Mouse (Mus musculus) retina, postnatal 7 days (tissue): ENCODE measurements around the gene Ccdc34.

Experiments used
- DNase-seq: peaks from one replicate; pipeline ENCODE4 v3.0.0-alpha.2; 2012; ENCODE audit warnings: low read depth, low spot score

Ccdc34 gene

DNA sequence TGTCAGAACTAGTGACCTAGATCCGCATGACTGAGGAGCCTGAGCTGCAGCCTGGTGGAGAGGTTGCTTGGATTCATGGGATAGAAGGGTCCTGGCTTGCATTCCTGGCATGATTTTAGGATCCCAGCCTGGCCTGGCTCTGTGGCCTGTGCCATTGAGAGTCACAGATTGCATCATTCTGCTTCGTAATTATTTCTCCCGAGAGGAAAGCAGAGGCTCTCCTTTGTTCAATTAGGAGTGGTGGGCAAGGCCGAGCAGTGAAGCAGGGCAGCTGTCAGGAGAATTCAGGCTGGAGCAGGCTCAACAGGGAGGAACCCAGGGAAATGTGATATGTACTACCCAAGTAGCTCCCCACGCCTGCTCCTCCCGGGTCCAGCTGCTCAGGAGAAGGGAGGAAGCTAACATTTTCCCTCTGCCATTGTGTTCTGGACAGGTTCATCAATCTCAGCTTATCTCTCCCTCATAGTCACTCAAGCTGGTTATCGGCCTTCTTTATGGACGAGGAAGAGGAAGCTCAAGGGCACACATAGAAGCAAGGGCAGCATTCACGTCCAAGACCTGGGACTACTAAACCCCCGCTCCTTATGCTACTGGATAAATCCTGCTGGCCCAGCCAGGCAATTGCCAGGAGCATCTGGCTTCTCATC is 162.2 kb downstream of the Ccdc34 start:
- DNase-seq: no peak

GRCm38 (mm10) chr2:110180316-110180670 is 162.7 kb downstream of the Ccdc34 start:
- no peak for DNase-seq

DNA sequence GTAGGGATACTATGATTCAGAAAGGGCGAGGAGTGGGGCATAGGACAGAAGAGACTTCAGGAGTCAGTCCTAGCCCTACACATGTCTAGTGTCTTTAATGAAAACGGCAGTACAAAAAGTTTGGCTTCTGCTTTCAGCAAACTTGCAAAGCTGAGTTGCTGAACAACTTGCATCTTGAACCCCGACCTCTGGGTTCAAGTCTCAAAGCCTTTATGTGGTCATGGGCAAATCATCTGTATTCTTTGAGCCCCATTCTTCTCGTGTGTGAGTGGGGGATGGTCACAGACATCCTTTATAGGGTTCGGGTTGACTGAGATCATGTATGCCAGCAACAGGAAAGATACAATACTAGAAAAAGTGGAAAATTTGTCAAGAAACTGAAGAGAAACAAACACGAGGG is 164.0 kb downstream of the Ccdc34 start:
- DNase-seq: no peak

- no peak for DNase-seq
Observed at GRCm38 (mm10) chr2:110182248-110182647, 164.6 kb downstream of the Ccdc34 start.

DNA sequence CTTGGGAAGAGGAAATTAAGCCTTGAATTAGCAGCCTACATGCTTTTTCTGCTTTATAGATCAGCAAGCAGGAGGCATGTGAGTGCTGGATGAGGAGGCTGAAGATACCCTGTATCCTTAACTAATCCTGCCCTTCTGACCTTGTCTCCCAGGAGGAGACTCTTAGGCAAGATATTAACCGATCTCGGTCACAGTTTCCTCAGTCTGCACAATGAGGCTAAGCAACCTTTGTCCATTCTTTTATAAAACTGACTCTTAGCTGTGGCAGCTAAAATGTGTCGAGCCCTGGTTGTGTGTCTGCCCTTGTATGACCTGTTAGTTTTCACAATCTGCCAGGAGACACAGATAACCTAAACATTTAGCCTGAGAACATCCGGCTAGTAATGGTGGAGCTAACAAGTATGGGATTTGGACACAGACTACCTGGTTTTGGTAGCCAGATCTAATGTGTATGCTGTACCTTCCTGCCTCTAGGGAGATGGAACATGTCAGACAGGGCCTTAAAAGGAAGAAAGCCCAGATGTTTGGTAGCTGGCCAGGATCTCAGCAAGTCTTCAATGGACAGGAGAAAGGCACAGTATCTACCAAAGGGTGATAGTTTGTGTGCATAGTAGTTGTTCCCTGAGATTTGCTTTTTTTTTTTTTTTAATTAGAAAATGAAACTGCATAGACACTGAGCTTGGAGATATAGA is 165.3 kb downstream of the Ccdc34 start:
- DNase-seq: no peak

DNA sequence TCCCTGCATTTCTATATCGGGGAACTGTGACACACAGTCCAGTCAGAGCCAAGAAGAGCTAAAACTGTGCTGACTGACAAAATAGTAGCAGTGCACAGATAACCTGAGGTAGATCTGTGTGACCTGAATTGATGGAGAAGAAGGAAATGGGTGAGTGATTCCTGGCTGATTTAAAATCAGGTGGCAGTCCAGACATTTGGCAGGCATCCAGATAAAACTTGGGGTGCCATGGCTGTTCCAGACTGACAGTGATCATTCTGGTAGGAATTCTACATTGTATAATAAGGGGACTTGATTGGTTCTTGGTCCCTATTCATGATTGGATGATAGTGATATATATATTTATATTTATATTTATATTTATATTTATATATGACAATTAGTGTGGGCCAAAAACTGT is 166.5 kb downstream of the Ccdc34 start:
- no peak for DNase-seq

GRCm38 (mm10) chr2:110186427-110186980 is 168.9 kb downstream of the Ccdc34 start:
- no peak for DNase-seq

- no peak for DNase-seq
Observed at GRCm38 (mm10) chr2:110188696-110189397, 171.2 kb downstream of the Ccdc34 start.

DNA sequence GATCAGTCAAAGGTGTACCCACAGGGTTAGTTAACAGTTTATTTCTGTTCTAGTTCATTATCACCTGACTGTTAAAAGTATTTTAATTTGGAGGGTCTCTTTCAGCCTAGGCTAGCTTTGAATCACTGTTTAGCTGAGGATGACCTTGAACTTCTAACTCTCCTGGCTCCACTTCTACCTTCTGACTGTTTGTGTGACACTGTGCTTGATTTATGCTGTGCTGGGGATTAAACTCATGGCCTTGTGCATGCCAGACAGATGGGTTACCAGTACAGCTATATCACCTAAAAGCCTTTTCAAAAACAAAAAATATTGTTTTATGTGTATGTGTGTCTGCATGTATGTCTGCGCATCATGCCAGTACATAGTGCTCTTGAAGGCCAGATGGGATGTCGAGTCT is 172.8 kb downstream of the Ccdc34 start:
- DNase-seq: no peak

DNA sequence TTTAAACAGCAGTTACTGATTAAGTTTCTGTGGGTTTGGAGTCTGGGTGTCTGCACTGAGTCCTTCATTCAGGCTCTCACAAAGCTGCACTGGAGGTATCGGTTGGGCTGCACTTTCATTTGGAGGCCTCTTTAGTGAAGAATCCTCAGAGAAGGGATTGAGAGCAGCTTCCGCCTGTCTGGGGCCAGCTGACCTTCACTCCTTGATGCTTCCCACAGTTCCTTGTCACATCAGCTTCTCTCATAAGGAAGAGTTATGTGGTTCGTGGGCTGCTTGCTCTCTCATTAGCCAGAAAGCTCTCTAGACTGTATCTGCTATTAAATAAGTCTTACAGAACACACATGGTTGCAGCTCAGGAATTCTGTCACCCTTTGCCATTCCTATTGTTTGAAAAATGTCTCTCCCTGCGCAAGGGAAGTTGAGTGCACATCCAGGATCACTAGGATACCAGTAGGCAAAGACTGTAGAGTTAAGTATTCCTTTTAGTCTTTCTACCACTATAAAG is 173.6 kb downstream of the Ccdc34 start:
- DNase-seq: no peak

DNA sequence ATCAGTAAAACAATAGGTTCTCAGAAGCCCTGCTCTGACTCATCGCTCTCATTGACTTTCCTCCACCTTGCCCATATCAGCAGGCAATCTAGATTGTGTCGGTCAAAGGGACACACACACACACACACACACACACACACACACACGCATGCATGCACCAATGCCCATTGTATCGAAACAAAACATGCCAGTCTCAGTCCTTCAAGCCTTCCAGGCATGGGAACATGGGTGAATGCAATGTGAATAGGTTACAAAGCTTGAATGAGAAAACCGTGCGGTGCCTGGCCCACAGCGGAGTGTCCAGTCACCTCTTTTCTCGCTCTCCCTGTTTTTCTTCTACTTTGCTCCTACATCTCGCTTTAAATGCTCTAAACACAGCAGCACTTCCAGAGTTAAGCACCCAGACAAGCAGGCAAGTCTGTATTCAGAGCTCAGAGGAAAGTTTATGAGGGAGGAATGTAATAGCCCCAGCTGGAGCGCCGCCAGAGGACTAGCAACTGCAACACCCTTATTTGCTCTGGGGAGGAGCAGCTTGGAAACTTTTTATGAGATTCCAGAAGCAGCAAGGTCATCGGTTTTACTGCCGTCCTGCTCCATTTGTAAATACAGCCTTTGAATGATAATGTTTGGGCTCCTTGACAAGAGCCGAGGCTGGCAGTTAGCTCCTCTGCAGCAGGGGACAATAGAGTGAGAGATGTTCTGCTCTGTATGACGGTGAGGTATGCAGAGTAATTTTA is 174.5 kb downstream of the Ccdc34 start:
- DNase-seq: no peak

GRCm38 (mm10) chr2:110192702-110193312 is 175.2 kb downstream of the Ccdc34 start:
- no peak for DNase-seq

GRCm38 (mm10) chr2:110196551-110196950 is 178.9 kb downstream of the Ccdc34 start:
- no peak for DNase-seq

DNA sequence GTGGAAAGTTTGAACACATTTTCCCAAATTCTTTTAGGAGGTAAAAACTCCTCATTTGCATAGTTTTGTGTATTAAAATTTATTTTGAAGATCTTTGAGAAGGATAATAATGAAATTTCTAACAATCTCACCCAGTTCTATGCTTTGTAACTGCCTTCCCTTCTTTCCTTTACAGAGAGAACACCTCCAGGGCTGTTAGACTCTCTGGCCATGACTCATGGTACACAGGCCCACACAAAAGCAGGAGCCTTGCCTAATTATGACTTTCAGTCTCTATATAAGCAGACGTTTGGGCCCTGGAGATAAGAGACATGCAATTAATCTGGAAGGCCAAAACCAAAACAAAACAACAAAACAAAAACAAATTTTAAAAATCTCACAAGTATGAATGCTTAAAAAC is 182.0 kb downstream of the Ccdc34 start:
- no peak for DNase-seq

- no peak for DNase-seq
Observed at GRCm38 (mm10) chr2:110201770-110202169, 184.2 kb downstream of the Ccdc34 start.

DNA sequence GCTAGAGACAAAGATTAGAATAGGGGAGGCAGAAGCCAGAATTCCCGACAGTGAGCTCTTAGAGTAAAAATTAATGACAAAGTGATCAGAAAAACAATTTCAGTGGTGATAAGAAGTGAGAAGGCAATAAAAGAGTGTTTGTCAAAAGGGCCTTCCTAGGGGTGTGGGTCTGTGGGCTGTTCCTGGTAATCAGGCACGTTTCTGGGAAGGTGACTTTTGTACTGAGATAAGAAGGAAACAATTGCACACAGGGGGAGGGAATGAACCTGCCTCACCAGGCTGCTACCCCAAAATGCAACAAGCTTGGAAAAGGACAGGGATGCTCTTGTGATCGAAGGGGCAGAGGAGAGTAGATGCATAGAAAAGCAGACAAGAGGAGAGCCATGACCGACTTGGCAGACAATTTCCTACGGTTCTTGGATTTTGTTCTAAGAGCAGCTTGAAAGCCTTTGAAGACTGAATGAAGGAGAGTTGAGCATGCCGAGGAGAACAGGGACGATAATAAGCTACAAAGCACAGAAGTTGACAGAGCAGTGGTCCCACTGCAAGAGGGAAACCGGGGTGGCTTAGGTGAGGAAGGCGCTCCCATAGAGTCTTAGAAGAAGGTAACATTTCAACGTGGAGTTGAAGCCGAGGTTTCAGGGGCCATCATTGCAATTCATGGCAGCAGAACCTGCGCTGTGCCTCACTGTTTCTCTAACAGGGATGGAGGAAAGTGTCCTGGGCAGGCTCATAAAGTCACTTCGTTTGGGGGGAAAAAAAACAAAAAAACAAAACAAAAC is 185.3 kb downstream of the Ccdc34 start:
- DNase-seq: no peak

- DNase-seq: no peak
Observed at GRCm38 (mm10) chr2:110204169-110204568, 186.6 kb downstream of the Ccdc34 start.

DNA sequence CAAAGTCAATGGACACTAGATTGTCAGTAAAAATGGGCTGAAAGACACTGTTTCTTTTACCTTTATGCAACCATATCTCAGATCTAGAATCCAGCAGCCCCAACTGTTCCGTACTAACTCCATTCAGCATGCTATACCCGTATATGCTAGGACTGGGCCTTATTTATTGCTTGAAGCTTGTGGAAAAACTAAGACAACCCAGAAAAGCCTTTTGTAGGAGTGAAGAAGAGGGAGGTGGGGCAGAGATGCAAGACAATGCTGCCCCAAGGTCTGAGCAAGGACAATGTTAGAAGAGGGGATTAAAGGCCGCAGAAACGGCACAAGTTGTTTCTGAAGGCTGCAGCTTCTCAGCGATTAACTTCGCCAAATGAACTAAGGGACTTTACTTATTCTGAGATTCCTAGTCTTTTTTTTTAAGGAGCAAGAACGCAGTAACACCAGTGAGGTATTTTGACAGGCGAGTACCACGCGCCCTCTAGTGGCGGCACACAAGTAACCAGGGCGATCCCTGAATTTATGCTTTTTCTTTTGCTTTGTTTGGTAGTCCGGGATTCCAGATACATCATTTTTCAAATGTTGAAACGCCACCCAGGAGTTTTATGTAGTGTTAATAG is 187.2 kb downstream of the Ccdc34 start:
- DNase-seq: peak; percentile 27

- no peak for DNase-seq
Observed at GRCm38 (mm10) chr2:110210508-110211496, 193.2 kb downstream of the Ccdc34 start.
